Mouse (Mus musculus) embryonic facial prominence, embryonic 14.5 days (tissue): ENCODE data around the gene Ppp2r3a. TPM values are rescaled to one million over a fixed set of nuclear protein-coding genes. Genes with fewer than 3 reads are reported as not detected.

Experiments used
- polyA plus RNA-seq: library from polyadenylated mRNA; unstranded; fragments of >200 nt; fragmentation: Nextera tagmentation; extraction: Ambion mirVana; gene quantifications from 2 replicates; pipeline ENCODE4 v1.2.1, GENCODE M21; 2014

The Ppp2r3a gene
- polyA plus RNA-seq, 1 experiment from 2014 or later = 29.8 TPM

Other genes with a start within 250 kb of the Ppp2r3a start
- 25.0 and 28.5 TPM in 2 replicates for gene Pccb, start 216.9 kb downstream of the Ppp2r3a start, polyA plus RNA-seq
- gene Msl2, start 177.7 kb downstream of the Ppp2r3a start, polyA plus RNA-seq = 6.2 and 6.8 TPM in 2 replicates